Mouse (Mus musculus) kidney, postnatal 14 days (tissue): ENCODE measurements around the gene Plxna2.

Source experiments
- DNase-seq: peaks from one replicate; pipeline ENCODE4 v3.0.0; 2022; ENCODE audit warnings: mixed read lengths

Plxna2 gene

GRCm38 (mm10) chr1:194617918-194618317 lies at the start of gene Plxna2:
Gene Plxna2, plus strand, starts transcription at chr1:194618218.
- no peak for DNase-seq

- no peak for DNase-seq
Observed at GRCm38 (mm10) chr1:194573870-194574269, 44.1 kb upstream of the Plxna2 start.

GRCm38 (mm10) chr1:194578270-194578669 lies 39.7 kb upstream of the Plxna2 start:
- DNase-seq: no peak

GRCm38 (mm10) chr1:194580539-194580938 lies 37.5 kb upstream of the Plxna2 start:
- no peak for DNase-seq

- no peak for DNase-seq
Observed at GRCm38 (mm10) chr1:194586670-194587069, 31.3 kb upstream of the Plxna2 start.

- DNase-seq: peak; percentile 65
Observed at GRCm38 (mm10) chr1:194587532-194587931, 30.5 kb upstream of the Plxna2 start.

- DNase-seq: no peak
Observed at GRCm38 (mm10) chr1:194587956-194588668, 29.9 kb upstream of the Plxna2 start.

- peak; percentile 50 for DNase-seq
Observed at GRCm38 (mm10) chr1:194588711-194589451, 29.1 kb upstream of the Plxna2 start.

- DNase-seq: no peak
Observed at GRCm38 (mm10) chr1:194593155-194593554, 24.9 kb upstream of the Plxna2 start.

- DNase-seq: no peak
Observed at GRCm38 (mm10) chr1:194607406-194608261, 10.4 kb upstream of the Plxna2 start.

- no peak for DNase-seq
Observed at GRCm38 (mm10) chr1:194610516-194610915, 7.5 kb upstream of the Plxna2 start.

GRCm38 (mm10) chr1:194612628-194613027 lies 5.4 kb upstream of the Plxna2 start:
- no peak for DNase-seq

- no peak for DNase-seq
Observed at GRCm38 (mm10) chr1:194613271-194613834, 4.7 kb upstream of the Plxna2 start.

GRCm38 (mm10) chr1:194613923-194614830 lies 3.8 kb upstream of the Plxna2 start:
- peak; percentile 57 for DNase-seq

GRCm38 (mm10) chr1:194616136-194616535 lies 1.9 kb upstream of the Plxna2 start:
- no peak for DNase-seq

GRCm38 (mm10) chr1:194618841-194619311 lies 858 bp downstream of the Plxna2 start:
- DNase-seq: peak; percentile 89

- DNase-seq: peak; percentile 93
Observed at GRCm38 (mm10) chr1:194619353-194620244, 1.6 kb downstream of the Plxna2 start.

- peak; percentile 70 for DNase-seq
Observed at GRCm38 (mm10) chr1:194620245-194620991, 2.4 kb downstream of the Plxna2 start.

- no peak for DNase-seq
Observed at GRCm38 (mm10) chr1:194622174-194622573, 4.2 kb downstream of the Plxna2 start.

- no peak for DNase-seq
Observed at GRCm38 (mm10) chr1:194622677-194623076, 4.7 kb downstream of the Plxna2 start.
